Mouse (Mus musculus): ENCODE results near the gene Lce1m.
"Not testable (repeated sequence)": the region's sequence is repeated elsewhere in the genome, so short reads cannot be mapped to it uniquely, and the experiment has no call there.

The Lce1m gene

DNA sequence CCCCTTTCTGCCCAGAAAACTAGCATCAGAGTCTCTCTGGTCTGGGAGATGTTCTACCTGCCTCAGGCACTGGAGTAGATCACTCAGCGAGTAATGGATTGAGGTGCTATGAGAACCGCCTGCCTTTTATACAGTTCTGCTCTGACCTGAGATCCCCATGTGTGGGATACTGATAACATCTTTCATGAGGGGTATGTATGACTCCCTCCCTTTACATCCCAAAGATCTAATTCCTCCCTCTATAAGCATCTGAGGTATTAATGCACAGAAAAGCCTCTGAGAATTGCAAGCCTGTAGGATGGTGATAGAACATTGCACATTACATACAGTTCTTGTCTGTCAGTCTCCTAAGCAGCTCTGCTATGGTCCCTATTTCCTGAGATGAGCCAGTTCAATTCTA lies at the start of gene Lce1m:
Gene Lce1m (minus strand): TSS at position 101 of the 400 bp plus-strand sequence.
- DNase-seq (ENCODE audit: low spot score in 2 of 2), result no peak

DNA sequence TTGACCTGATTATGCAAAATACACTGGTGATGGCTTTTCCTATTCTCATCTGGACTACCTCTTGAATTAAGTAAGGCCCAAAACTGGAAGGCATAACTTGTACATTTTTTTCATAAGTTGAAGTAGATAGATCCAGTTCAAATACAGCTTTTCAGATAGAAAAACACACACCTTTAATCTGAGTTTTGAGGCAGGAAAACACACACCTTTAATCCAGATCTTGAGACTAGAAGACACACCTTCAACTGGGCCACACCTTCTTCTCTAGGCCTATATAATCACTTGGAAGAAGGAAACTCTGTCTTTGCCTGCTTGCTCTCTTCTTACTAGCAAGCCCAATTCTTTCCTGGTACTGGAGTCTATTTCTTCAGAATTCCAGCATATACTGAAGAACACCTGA lies 49.7 kb upstream of the Lce1m start, which contains the start of gene Gm4858:
Gene Gm4858 (plus strand): TSS at position 301 of the 400 bp plus-strand sequence.
- not testable (repeated sequence) for DNase-seq (ENCODE audit: low spot score in 2 of 2)

DNA sequence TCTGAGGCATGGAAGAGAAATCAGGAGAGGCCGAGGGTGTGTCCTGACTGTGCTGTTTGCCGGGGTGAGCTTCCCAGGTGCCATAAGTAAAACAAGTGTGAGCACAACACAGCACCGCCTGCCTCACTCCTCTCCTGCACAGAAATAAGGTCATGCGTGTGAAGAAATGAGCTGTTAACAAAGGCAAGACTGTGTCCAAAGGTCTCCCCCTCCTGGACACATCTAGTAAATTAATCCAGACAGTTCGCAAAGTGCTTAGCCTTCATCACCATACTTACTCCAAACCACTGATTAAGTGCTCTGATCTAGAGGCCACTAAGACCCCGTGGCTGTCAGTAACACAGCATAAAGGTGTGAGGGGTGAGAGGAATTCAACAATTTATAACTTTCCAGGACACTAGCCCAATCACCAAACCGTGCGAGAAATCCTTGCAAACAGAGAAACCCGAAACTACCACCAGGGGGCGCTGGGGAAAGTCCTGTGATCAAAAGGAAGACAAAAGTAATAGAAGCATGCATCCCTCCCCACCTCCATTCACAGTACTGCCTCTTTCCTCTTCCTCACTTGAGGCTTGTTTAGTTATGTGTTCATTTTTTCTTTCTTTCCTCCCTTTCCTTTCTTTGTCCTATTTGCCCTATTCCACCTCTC lies 34.1 kb upstream of the Lce1m start:
- no peak for DNase-seq (ENCODE audit: low spot score in 2 of 2)

- no peak for DNase-seq (ENCODE audit: low spot score in 2 of 2)
Measured at GRCm38 (mm10) chr3:93050182-93050581, 31.3 kb upstream of the Lce1m start.

GRCm38 (mm10) chr3:93031450-93031849 lies 12.6 kb upstream of the Lce1m start:
- peak; percentile 60 to 61 for DNase-seq (ENCODE audit: low spot score in 2 of 2)

DNA sequence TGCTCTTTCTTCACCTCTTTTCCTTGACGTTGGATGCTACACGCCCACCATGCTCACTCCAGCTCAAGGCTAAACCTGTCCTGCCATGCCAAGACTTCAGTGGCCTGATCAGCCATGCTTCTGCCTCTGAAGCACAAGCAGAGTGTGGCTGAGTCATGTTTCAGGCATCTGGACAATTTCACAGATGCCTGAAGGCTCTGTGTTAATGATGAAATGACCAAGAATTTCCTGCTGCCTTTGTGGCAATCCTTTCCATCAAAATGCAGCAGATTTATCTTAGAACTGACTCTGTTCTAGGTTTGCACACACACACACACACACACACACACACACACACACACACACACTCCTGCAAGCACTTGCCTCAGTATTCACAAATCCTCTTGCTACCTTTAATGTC lies 6.6 kb upstream of the Lce1m start:
- DNase-seq (ENCODE audit: low spot score in 2 of 2), result no peak

DNA sequence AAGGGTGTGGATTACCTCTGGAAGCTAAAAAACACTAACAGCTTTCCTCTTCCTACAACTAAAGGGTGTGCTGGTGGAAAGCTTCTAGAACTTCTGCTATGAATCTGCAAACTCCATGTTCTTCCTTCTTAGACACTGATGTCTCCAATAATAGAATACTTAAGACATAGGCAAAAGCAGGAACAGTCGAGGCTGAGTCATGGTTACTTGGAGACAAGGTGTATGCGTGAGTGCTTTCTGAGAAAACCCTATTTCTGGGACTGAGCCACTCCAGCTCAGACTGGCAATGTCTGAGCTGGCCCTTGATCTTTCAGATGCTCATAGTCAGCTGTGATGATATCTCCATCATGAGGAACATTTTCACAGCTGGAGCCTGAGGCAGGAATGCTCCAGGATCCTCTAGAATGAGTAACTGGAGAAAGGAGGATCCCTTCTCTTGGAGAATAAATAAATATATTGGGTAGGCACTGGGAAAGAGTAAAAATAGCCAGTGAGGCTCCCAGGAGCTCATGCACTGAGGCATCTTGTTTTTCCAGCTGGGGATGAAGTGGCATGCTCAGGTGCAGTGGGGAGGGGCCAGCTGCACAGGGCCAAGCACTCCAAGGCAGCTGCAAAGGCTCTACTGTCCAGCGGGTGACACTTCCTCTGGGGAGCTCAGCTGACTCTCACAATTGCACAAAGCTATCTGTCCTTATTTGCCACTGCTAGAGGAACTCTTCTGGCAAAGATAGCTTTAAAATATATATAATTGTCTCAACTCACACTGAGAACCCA lies 4.7 kb upstream of the Lce1m start:
- no peak for DNase-seq (ENCODE audit: low spot score in 2 of 2)

GRCm38 (mm10) chr3:93021171-93021570 lies 2.3 kb upstream of the Lce1m start:
- no peak for DNase-seq (ENCODE audit: low spot score in 2 of 2)

DNA sequence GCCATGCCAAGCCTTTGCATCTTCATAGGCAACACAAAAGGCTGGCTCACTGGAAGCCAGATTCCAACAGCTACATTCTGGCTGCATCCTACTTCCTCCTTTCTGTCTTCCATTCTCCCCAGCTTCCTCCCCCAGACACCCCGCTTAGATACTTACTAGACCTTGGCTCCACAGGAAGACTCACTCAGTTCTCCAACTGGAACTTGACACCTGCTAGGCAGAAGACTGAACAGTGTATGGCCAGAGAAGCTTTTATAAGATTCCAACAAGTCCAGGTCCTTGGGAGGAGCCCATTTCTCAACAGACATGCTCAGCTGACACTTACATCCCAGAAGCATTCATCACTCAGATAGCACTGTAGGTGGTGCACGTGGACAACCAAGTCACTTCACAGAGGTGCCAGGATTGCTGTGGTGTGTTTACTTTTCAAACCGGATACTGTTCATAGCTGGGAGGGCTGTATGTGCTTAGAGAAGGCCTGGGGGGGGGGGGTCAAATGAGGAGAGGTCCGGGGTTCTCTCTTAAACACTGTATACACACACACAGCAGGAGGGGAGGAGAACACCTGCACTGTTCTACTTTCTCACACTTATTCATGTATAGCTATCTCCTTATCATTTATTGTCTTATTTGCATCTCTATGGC lies 3.3 kb downstream of the Lce1m start, which contains the start of gene Crct1:
Gene Crct1 (minus strand): TSS at position 228 of the 645 bp plus-strand sequence.
- no peak for DNase-seq (ENCODE audit: low spot score in 2 of 2)

DNA sequence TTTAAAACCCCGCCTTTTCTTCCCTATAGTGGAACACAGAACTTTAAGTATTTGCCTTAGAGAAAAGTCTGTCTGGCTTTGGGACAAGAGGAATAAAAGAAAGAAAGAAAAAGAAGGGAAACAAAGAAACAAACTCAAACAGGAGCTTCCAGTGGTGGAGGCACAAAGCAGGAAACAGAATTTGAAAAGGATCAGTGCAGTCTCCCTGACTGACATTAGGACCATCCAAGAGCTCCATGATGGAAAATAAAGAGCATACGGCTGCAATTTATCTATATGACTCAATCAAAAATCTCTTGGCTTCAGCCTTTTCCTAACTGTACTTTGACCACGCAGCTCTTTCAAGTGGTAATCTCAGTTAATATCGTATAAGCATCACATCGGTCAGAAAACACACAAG lies 4.0 kb downstream of the Lce1m start:
- DNase-seq (ENCODE audit: low spot score in 2 of 2), result no peak

GRCm38 (mm10) chr3:93014378-93014801 lies 4.5 kb downstream of the Lce1m start:
- peak; percentile 42 to 60 for DNase-seq (ENCODE audit: low spot score in 2 of 2)

GRCm38 (mm10) chr3:93002843-93003242 lies 16.0 kb downstream of the Lce1m start:
- DNase-seq (ENCODE audit: low spot score in 2 of 2), result no peak

DNA sequence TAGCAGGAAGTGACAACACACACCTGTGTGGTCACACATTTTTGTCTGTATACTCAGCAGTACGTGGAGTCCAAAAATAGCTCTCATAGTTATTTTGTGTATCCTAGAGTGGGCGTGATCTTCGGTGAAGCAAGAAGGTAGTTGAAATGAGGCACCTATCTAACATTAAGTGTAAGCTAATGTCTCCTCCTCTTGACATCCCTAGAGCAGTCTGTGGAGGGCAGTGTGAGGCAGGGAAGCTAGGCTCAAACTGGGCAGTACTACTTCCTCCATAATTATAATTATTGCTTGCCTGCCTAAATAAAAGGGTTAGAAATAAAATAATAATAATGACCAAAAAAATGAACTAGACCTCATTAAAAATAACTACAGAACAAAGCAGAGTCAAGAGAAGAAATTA lies 18.2 kb downstream of the Lce1m start:
- DNase-seq (ENCODE audit: low spot score in 2 of 2), result no peak

GRCm38 (mm10) chr3:92998691-92999090 lies 20.2 kb downstream of the Lce1m start:
- peak; percentile 85 to 88 for DNase-seq (ENCODE audit: low spot score in 2 of 2)

DNA sequence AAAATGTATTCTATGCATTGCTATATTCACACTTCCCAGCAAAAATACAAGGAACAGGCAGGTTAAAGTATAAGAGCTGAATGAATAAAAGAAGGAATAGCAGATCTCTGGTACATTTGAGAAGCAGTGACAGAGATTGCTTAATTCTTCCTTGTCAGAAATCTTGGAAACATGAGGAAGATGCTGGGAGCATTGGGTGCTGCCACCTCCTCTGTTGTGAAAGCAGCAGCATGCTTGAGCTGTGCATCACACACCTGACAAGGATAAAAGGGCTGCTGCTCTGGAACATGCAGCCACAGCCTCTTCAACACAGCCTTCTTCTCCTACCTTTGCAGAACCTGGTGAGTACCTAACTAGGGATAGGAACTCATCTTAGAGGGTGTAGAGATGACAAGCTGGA lies 26.9 kb downstream of the Lce1m start, which contains the start of gene Lce3f:
Gene Lce3f (plus strand): TSS at position 301 of the 400 bp plus-strand sequence.
- DNase-seq (ENCODE audit: low spot score in 2 of 2), result no peak

DNA sequence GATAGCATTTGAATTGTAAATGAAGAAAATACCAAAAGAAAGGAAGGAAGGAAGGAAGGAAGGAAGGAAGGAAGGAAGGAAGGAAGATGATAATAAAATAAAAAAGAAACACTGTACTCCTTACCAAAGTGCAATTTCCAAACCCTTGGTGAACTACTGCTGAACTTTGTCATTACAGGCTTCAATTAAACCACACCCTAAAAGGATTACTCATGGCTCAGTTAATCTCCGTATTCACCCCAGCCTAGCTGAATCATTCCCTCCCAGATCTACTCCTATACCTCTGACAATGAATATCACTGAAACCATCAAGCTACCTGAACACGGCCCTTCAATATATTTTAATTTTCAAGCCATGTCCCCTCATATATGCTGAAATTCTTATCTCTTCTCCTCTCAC lies 40.4 kb downstream of the Lce1m start:
- no peak for DNase-seq (ENCODE audit: low spot score in 2 of 2)
